Mouse (Mus musculus): ENCODE results near the gene Fam117a. TPM values are rescaled to one million over a fixed set of nuclear protein-coding genes. Genes with fewer than 3 reads are reported as not detected.
A peak's percentile ranks its signal among the peaks of the same experiment; 100 is the strongest.

Gene Fam117a
- 37.1 and 49.9 TPM in 2 replicates for total RNA-seq (2012; rRNA removed)
- 100 to 1,000 TPM in 1 of 2 experiments, not detected in 1; 116 TPM for polyA plus RNA-seq (2012; ENCODE audit: insufficient read depth in 1 of 2, insufficient read length in 2 of 2, low read depth in 1 of 2, low replicate concordance in 2 of 2, missing spikeins in 1 of 2)

DNA sequence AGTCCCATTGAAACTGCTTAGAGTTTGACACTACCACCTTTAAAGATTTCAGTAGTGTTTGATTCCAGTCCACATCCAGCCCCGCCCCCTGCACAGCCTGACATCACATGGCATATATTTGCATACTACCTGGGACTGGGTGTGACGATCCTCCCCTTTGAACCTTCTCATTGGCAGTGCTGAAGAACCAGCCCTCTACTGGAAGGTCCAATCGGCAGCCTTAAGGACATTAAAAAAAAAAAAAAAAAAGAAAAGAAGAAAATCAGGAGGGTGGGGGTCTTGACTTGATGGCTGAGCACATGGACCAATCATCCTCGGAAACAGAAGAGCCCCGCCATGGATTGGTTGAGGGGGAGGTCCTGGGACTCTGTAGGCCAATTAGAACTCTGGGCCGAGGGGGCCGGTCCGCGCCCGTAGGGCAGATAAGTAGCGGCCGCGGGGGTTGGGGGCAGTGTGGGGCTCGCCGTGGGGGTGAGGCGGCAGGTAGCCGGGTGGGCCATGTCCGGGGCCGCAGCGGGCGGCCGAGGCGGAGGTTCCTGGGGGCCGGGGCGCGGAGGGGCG is at the start of gene Fam117a:
TSS of gene Fam117a (plus strand) at position 451 of the 561 bp plus-strand sequence.
- H3K4me1 ChIP-seq (ENCODE audit: control insufficient read depth in 1 of 2, insufficient read depth in 2 of 2, low read length in 2 of 2) = peaks cover 29 to 56% of the 10 kb centered on the region in 2 experiments
- peak; percentile 99 for DNase-seq (ENCODE audit: low read depth, low spot score)
- peak within 1 kb of the TSS; percentile 92 for H3K27ac ChIP-seq (ENCODE audit: control insufficient read depth, low read depth, low read length)
- peaks cover 8 to 61% of the 10 kb centered on the region in 2 experiments for H3K36me3 ChIP-seq (ENCODE audit: control insufficient read depth in 1 of 2, insufficient read depth in 2 of 2, low read length in 2 of 2)
- peak within 1 kb of the TSS; percentile 86 for H3K9ac ChIP-seq (ENCODE audit: control insufficient read depth, low read depth, low read length, poor library complexity, severe bottlenecking)
- peak within 1 kb of the TSS; percentile 85 to 88 for H3K4me3 ChIP-seq (ENCODE audit: control insufficient read depth in 1 of 2, insufficient read depth in 1 of 2, low read depth in 2 of 2, low read length in 2 of 2)
- H3K9me3 ChIP-seq (replicated peaks; ENCODE audit: insufficient read depth, low read length) = no peaks in the 10 kb centered on the region
- H3K79me2 ChIP-seq (ENCODE audit: control insufficient read depth, insufficient read depth, low read length, poor library complexity) = peaks cover 41% of the 10 kb centered on the region
- H3K27me3 ChIP-seq (ENCODE audit: control insufficient read depth in 1 of 2, insufficient read depth in 2 of 2, low read length in 2 of 2) = no peaks in the 10 kb centered on the region
- TF ChIP-seq KAT2A (conservative IDR thresholded peaks at IDR 0.05; ENCODE audit: low read depth, low read length) = no peak
- 0 out of 6 replicates have a peak, but pooled peaks of 1 of the 3 experiments have one; percentile 8 for TF ChIP-seq CTCF (IDR thresholded peaks at IDR 0.05 in 2 of 3, conservative IDR thresholded peaks at IDR 0.05 in 1 of 3; ENCODE audit: control insufficient read depth in 1 of 3, insufficient read depth in 1 of 3, low read depth in 2 of 3, low read length in 3 of 3, poor library complexity in 1 of 3, severe bottlenecking in 1 of 3)
- no peak for TF ChIP-seq E2F4 (IDR thresholded peaks at IDR 0.05; ENCODE audit: borderline replicate concordance, low read depth, low read length)
- TF ChIP-seq ZMIZ1 (IDR thresholded peaks at IDR 0.05; ENCODE audit: low read depth, low read length) = peak; percentile 98
- TF ChIP-seq CHD2 (IDR thresholded peaks at IDR 0.05; ENCODE audit: low read length) = peak; percentile 84
- no peak for TF ChIP-seq ELF1 (IDR thresholded peaks at IDR 0.05; ENCODE audit: low read depth, low read length)
- no peak for TF ChIP-seq UBTF (IDR thresholded peaks at IDR 0.05; ENCODE audit: borderline replicate concordance, insufficient read depth, low read depth, low read length)
- TF ChIP-seq BHLHE40 (IDR thresholded peaks at IDR 0.05; ENCODE audit: borderline replicate concordance, low read depth, low read length) = no peak
- TF ChIP-seq HCFC1 (IDR thresholded peaks at IDR 0.05; ENCODE audit: low read depth, low read length) = peak; percentile 63; the same call in 1 of the 2 replicates
- TF ChIP-seq USF2 (IDR thresholded peaks at IDR 0.05; ENCODE audit: borderline replicate concordance in 1 of 2, insufficient read depth in 1 of 2, low read depth in 1 of 2, low read length in 2 of 2) = 0 out of 4 replicates have a peak, but pooled peaks of 1 of the 2 experiments have one; percentile 52
- TF ChIP-seq ZC3H11A (IDR thresholded peaks at IDR 0.05; ENCODE audit: low read depth, low read length) = no peak
- no peak for TF ChIP-seq TAL1 (IDR thresholded peaks at IDR 0.05; ENCODE audit: low read length)
- TF ChIP-seq JUND (IDR thresholded peaks at IDR 0.05; ENCODE audit: low read depth, low read length) = no peak
- no peak for TF ChIP-seq RAD21 (IDR thresholded peaks at IDR 0.05; ENCODE audit: low read depth, low read length)
- TF ChIP-seq MXI1 (IDR thresholded peaks at IDR 0.05; ENCODE audit: low read depth, low read length) = peak; percentile 89
- TF ChIP-seq ZKSCAN1 (IDR thresholded peaks at IDR 0.05; ENCODE audit: low read depth, low read length) = no peak; the same call in 1 of the 2 replicates
- peak; percentile 89 for TF ChIP-seq USF1 (IDR thresholded peaks at IDR 0.05; ENCODE audit: low read depth, low read length)
- TF ChIP-seq POLR2AphosphoS2 (IDR thresholded peaks at IDR 0.05; ENCODE audit: low read length) = peak; percentile 69; the same call in 1 of the 2 replicates
- TF ChIP-seq NELFE (IDR thresholded peaks at IDR 0.05; ENCODE audit: low read depth, low read length) = peak; percentile 90
- TF ChIP-seq GABPA (IDR thresholded peaks at IDR 0.05; ENCODE audit: low read depth, low read length) = no peak
- TF ChIP-seq MYB (IDR thresholded peaks at IDR 0.05; ENCODE audit: low read depth, low read length) = no peak
- no peak for TF ChIP-seq POLR2AphosphoS5 (IDR thresholded peaks at IDR 0.05; ENCODE audit: borderline replicate concordance, low read depth, low read length)
- no peak for TF ChIP-seq SMC3 (IDR thresholded peaks at IDR 0.05; ENCODE audit: low read depth, low read length)
- no peak for TF ChIP-seq MAFK (IDR thresholded peaks at IDR 0.05; ENCODE audit: borderline replicate concordance, low read depth, low read length)
- peak; percentile 79 for TF ChIP-seq MAX (IDR thresholded peaks at IDR 0.05; ENCODE audit: low read length)
- TF ChIP-seq SIN3A (IDR thresholded peaks at IDR 0.05; ENCODE audit: low read length) = no peak; the same call in 1 of the 2 replicates
- peak; percentile 88 to 89 for TF ChIP-seq POLR2A (IDR thresholded peaks at IDR 0.05; ENCODE audit: control insufficient read depth in 1 of 2, insufficient read depth in 1 of 2, low read depth in 1 of 2, low read length in 2 of 2, poor library complexity in 1 of 2)
- no peak for TF ChIP-seq MYC (IDR thresholded peaks at IDR 0.05; ENCODE audit: low read depth, low read length)
- TF ChIP-seq ETS1 (IDR thresholded peaks at IDR 0.05; ENCODE audit: low read depth, low read length) = 0 out of 2 replicates have a peak, but pooled peaks have one; percentile 5
- TF ChIP-seq TBP (IDR thresholded peaks at IDR 0.05; ENCODE audit: low read depth, low read length) = peak; percentile 97
- peak in 1 of 2 experiments; percentile 5; a peak in 1 of 4 replicates for TF ChIP-seq EP300 (IDR thresholded peaks at IDR 0.05; ENCODE audit: low read depth in 1 of 2, low read length in 2 of 2)
- no peak for TF ChIP-seq GATA1 (IDR thresholded peaks at IDR 0.05; ENCODE audit: low read depth, low read length)
- peak; percentile 93 for TF ChIP-seq MAZ (IDR thresholded peaks at IDR 0.05; ENCODE audit: low read depth, low read length)
- no peak for TF ChIP-seq CHD1 (IDR thresholded peaks at IDR 0.05; ENCODE audit: low read depth, low read length)
- no peak for TF ChIP-seq RCOR1 (IDR thresholded peaks at IDR 0.05; ENCODE audit: low read depth, low read length)
- peak; percentile 38 for TF ChIP-seq TCF12 (IDR thresholded peaks at IDR 0.05; ENCODE audit: low read depth, low read length)
